Comparison of ENCODE assay signal across 28 mouse cellular contexts in genomic region chr9:78124297-78124696, GRCm38 (mm10). TPM values are rescaled to one million over a fixed set of nuclear protein-coding genes. Genes with fewer than 3 reads are reported as not detected.
DNase-seq lines count a peak whose midpoint lies in the region; ATAC-seq and TF ChIP-seq lines count a peak whose summit lies in the region.
"Had no signal": no experiment of that assay in that cellular context is flagged by ENCODE, and none has a peak within 500 bp of the region (broad histone marks: within the 10 kb centered on the region; RNA-seq: fewer than 3 reads in every experiment).

No protein-coding gene starts in this region.

- H3K4me2 ChIP-seq in forebrain, postnatal 0 days (ENCODE audit: low read depth) = no peak overlapping the region
- H3K4me2 ChIP-seq in forebrain, embryonic 15.5 days (replicated peaks) = no peak overlapping the region
- no peak overlapping the region for H3K4me2 ChIP-seq in heart, embryonic 11.5 days
- H3K4me2 ChIP-seq: embryonic facial prominence, embryonic 13.5 days; forebrain, embryonic 13.5 days; heart, embryonic 13.5 days; hindbrain, embryonic 13.5 days had no signal

- 78% methylated on average over 6 of the region's 6 CpGs for WGBS in forebrain, postnatal 0 days
- WGBS in forebrain, embryonic 15.5 days = 76% methylated on average over 6 of the region's 6 CpGs
- 85% methylated on average over 6 of the region's 6 CpGs for WGBS in heart, embryonic 11.5 days (ENCODE audit: insufficient replicate concordance)

- 0 out of 2 replicates have a peak, but pooled peaks cover 4% of the 10 kb centered on the region for H3K36me3 ChIP-seq in forebrain, postnatal 0 days (ENCODE audit: insufficient read depth)
- peaks cover under 1% of the 10 kb centered on the region; the same call in 1 of the 2 replicates for H3K36me3 ChIP-seq in forebrain, embryonic 15.5 days
- no peaks in the 10 kb centered on the region for H3K36me3 ChIP-seq in heart, embryonic 11.5 days (ENCODE audit: control insufficient read depth, insufficient read depth, low read length)

- H3K4me1 ChIP-seq in forebrain, postnatal 0 days (ENCODE audit: insufficient read depth) = peaks cover 4% of the 10 kb centered on the region; the same call in 1 of the 2 replicates
- H3K4me1 ChIP-seq in forebrain, embryonic 15.5 days = peaks cover 19% of the 10 kb centered on the region
- H3K4me1 ChIP-seq in heart, embryonic 11.5 days (ENCODE audit: control insufficient read depth, insufficient read depth, low read length) = peaks cover 18% of the 10 kb centered on the region; the same call in 1 of the 2 replicates

- H3K27ac ChIP-seq in forebrain, postnatal 0 days (ENCODE audit: low read depth, low read length) = no peak overlapping the region
- H3K27ac ChIP-seq in forebrain, embryonic 15.5 days (replicated peaks) = no peak overlapping the region
- H3K27ac ChIP-seq in heart, embryonic 11.5 days (ENCODE audit: low read depth, low read length) = no peak overlapping the region
- H3K27ac ChIP-seq: embryonic facial prominence, embryonic 10.5 days; embryonic facial prominence, embryonic 13.5 days; forebrain, embryonic 10.5 days; forebrain, embryonic 13.5 days; heart, embryonic 13.5 days; hindbrain, embryonic 10.5 days; hindbrain, embryonic 13.5 days had no signal

- TF ChIP-seq CTCF in forebrain, postnatal 0 days (IDR thresholded peaks at IDR 0.05; ENCODE audit: low read depth) = no peak

- DNase-seq in forebrain, postnatal 0 days = no peak
- DNase-seq in heart, postnatal 14 days = no peak
- DNase-seq in brain, adult 2 months (ENCODE audit: low read depth, low spot score) = peak; percentile 64
- no peak for DNase-seq in thymus, adult 18-20 months
- DNase-seq in spleen, postnatal 4 days (ENCODE audit: low spot score in 2 of 2) = no peak
- DNase-seq: adrenal gland, adult 8-10 months; adrenal gland, postnatal 25 days; cerebellum, adult 11 months; cerebellum, adult 2 months; cerebellum, adult 9-11 months; cerebellum, postnatal 25 days; embryo, embryonic 11 days; gastrocnemius, adult 2 months; gastrocnemius, postnatal 14 days; heart, adult 18-20 months; heart, postnatal 36 days had no signal

- H3K9me3 ChIP-seq in forebrain, postnatal 0 days (ENCODE audit: low read length) = no peaks in the 10 kb centered on the region
- no peaks in the 10 kb centered on the region for H3K9me3 ChIP-seq in forebrain, embryonic 15.5 days
- no peaks in the 10 kb centered on the region for H3K9me3 ChIP-seq in heart, embryonic 11.5 days (replicated peaks; ENCODE audit: control insufficient read depth, low read length)
- H3K9me3 ChIP-seq: embryonic facial prominence, embryonic 10.5 days; embryonic facial prominence, embryonic 13.5 days; forebrain, embryonic 10.5 days; forebrain, embryonic 13.5 days; heart, embryonic 13.5 days; hindbrain, embryonic 10.5 days; hindbrain, embryonic 13.5 days had no signal

- no peak overlapping the region for H3K4me3 ChIP-seq in forebrain, postnatal 0 days (ENCODE audit: low read depth, low read length)
- no peak overlapping the region for H3K4me3 ChIP-seq in forebrain, embryonic 15.5 days
- H3K4me3 ChIP-seq in heart, embryonic 11.5 days (ENCODE audit: low read depth, low read length) = no peak overlapping the region
- H3K4me3 ChIP-seq: embryonic facial prominence, embryonic 10.5 days; embryonic facial prominence, embryonic 13.5 days; forebrain, embryonic 10.5 days; forebrain, embryonic 13.5 days; gastrocnemius, adult 2 months; heart, embryonic 13.5 days; hindbrain, embryonic 10.5 days; hindbrain, embryonic 13.5 days had no signal

- intact Hi-C loops in heart, postnatal 14 days (cut with DNase I) = no loop called here

- H3K9ac ChIP-seq in forebrain, postnatal 0 days = no peak overlapping the region
- H3K9ac ChIP-seq in forebrain, embryonic 15.5 days (replicated peaks) = no peak overlapping the region
- H3K9ac ChIP-seq in heart, embryonic 11.5 days (ENCODE audit: low read depth, low read length) = 0 out of 2 replicates have a peak overlapping the region, but pooled peaks have one; percentile 5
- H3K9ac ChIP-seq: embryonic facial prominence, embryonic 13.5 days; forebrain, embryonic 13.5 days; heart, embryonic 13.5 days; hindbrain, embryonic 13.5 days had no signal

- H3K27me3 ChIP-seq in forebrain, postnatal 0 days (ENCODE audit: insufficient read depth, low read length) = no peaks in the 10 kb centered on the region
- H3K27me3 ChIP-seq in forebrain, embryonic 15.5 days = no peaks in the 10 kb centered on the region
- H3K27me3 ChIP-seq in heart, embryonic 11.5 days (ENCODE audit: control insufficient read depth, insufficient read depth, low read length) = no peaks in the 10 kb centered on the region
- H3K27me3 ChIP-seq: embryonic facial prominence, embryonic 13.5 days; forebrain, embryonic 13.5 days; heart, embryonic 13.5 days; hindbrain, embryonic 13.5 days had no signal

- peak; percentile 25; the same call in 1 of the 2 replicates for ATAC-seq in forebrain, postnatal 0 days
- ATAC-seq in forebrain, embryonic 15.5 days (replicated peaks) = no peak
- no peak for ATAC-seq in heart, embryonic 11.5 days (replicated peaks; ENCODE audit: insufficient number of reproducible peaks, low FRiP score, low TSS enrichment)
- 0 out of 2 replicates have a peak, but pooled peaks have one; percentile 19 for ATAC-seq in erythroblast, adult 5-6 weeks (replicated peaks; ENCODE audit: low FRiP score, poor library complexity, severe bottlenecking)
- ATAC-seq: activated CD4-positive, CD25-positive, alpha-beta regulatory T cell, adult 4 months; forebrain, embryonic 13.5 days; hindbrain, embryonic 16.5 days had no signal

RNA-seq across cellular contexts. Expression of gene Ick, which starts 15.3 kb away (rescaled TPM):
- 39.2 and 39.7 TPM in 2 replicates for total RNA-seq in forebrain, postnatal 0 days (2014; rRNA removed)
- 33.9 and 36.3 TPM in 2 replicates for polyA plus RNA-seq in forebrain, postnatal 0 days (2015; fragmentation: Nextera tagmentation; extraction: Ambion mirVana)
- polyA plus RNA-seq in forebrain, embryonic 15.5 days (2015; fragmentation: Nextera tagmentation; extraction: Ambion mirVana) = 37.5 and 39.8 TPM in 2 replicates
- 16.1 and 16.8 TPM in 2 replicates for polyA plus RNA-seq in heart, embryonic 11.5 days (2014; fragmentation: Nextera tagmentation; extraction: Ambion mirVana)
- total RNA-seq in heart, postnatal 14 days (2021) = 10 to 100 TPM; 16.2 to 16.6 TPM
- total RNA-seq in erythroblast, adult 5-6 weeks (2015; ENCODE audit: low replicate concordance) = 5.4 and 13.8 TPM in 2 replicates
- 9.5 and 14.8 TPM in 2 replicates for total RNA-seq in erythroblast, adult 5-6 weeks (2017; ENCODE audit: low replicate concordance)

RNA-seq across cellular contexts. Expression of gene Fbxo9, which starts 15.4 kb away (rescaled TPM):
- 90.3 and 91.5 TPM in 2 replicates for total RNA-seq in forebrain, postnatal 0 days (2014; rRNA removed)
- polyA plus RNA-seq in forebrain, postnatal 0 days (2015; fragmentation: Nextera tagmentation; extraction: Ambion mirVana) = 62.3 and 72.6 TPM in 2 replicates
- polyA plus RNA-seq in forebrain, embryonic 15.5 days (2015; fragmentation: Nextera tagmentation; extraction: Ambion mirVana) = 51.4 and 54.3 TPM in 2 replicates
- polyA plus RNA-seq in heart, embryonic 11.5 days (2014; fragmentation: Nextera tagmentation; extraction: Ambion mirVana) = 37.0 and 38.0 TPM in 2 replicates
- total RNA-seq in heart, postnatal 14 days (2021) = 10 to 100 TPM; 65.4 to 70.7 TPM
- 517 and 623 TPM in 2 replicates for total RNA-seq in erythroblast, adult 5-6 weeks (2015; ENCODE audit: low replicate concordance)
- 741 and 893 TPM in 2 replicates for total RNA-seq in erythroblast, adult 5-6 weeks (2017; ENCODE audit: low replicate concordance)

RNA-seq across cellular contexts. Expression of gene Gsta4, which starts 58.3 kb away (rescaled TPM):
- 12.6 and 14.8 TPM in 2 replicates for total RNA-seq in forebrain, postnatal 0 days (2014; rRNA removed)
- polyA plus RNA-seq in forebrain, postnatal 0 days (2015; fragmentation: Nextera tagmentation; extraction: Ambion mirVana) = 28.8 and 31.0 TPM in 2 replicates
- 16.0 and 16.8 TPM in 2 replicates for polyA plus RNA-seq in forebrain, embryonic 15.5 days (2015; fragmentation: Nextera tagmentation; extraction: Ambion mirVana)
- 87.5 and 88.7 TPM in 2 replicates for polyA plus RNA-seq in heart, embryonic 11.5 days (2014; fragmentation: Nextera tagmentation; extraction: Ambion mirVana)
- total RNA-seq in heart, postnatal 14 days (2021) = 10 to 100 TPM; 60.1 to 70.6 TPM
- total RNA-seq in erythroblast, adult 5-6 weeks (2015; ENCODE audit: low replicate concordance) = 1.7 TPM in 1 of 2 replicates, not detected in the other
- total RNA-seq in erythroblast, adult 5-6 weeks (2017; ENCODE audit: low replicate concordance) = not detected in 2 replicates

Comparison
In these comparisons a context has a peak if more than half of its experiments do, and no peak if none do; other contexts are left out.
1. ATAC-seq: peak in forebrain, postnatal 0 days (single experiment) and erythroblast, adult 5-6 weeks (single experiment); none in forebrain, embryonic 15.5 days (single experiment) and heart, embryonic 11.5 days (single experiment).